Mouse (Mus musculus): ENCODE results near the gene Ccdc177.

GRCm38 (mm10) chr12:80739482-80739881 is 21.0 kb downstream of the Ccdc177 start:
- peak; percentile 25 for TF ChIP-seq CTCF (IDR thresholded peaks at IDR 0.05; ENCODE audit: low read depth)
- no peak for TF ChIP-seq EP300 (IDR thresholded peaks at IDR 0.05; ENCODE audit: low read depth)
